Mouse (Mus musculus) central nervous system, embryonic 11.5 days (tissue): ENCODE data around the gene Olfr1128. TPM values are rescaled to one million over a fixed set of nuclear protein-coding genes. Genes with fewer than 3 reads are reported as not detected.

Experiments
- polyA plus RNA-seq: library from polyadenylated mRNA; depleted of rRNA; stranded (reverse); fragments of >200 nt; gene quantifications from 2 replicates; pipeline ENCODE4 v1.2.3, GENCODE M21; 2012; rRNA removed

Olfr1128 gene
- not detected in 2 replicates for polyA plus RNA-seq

DNA sequence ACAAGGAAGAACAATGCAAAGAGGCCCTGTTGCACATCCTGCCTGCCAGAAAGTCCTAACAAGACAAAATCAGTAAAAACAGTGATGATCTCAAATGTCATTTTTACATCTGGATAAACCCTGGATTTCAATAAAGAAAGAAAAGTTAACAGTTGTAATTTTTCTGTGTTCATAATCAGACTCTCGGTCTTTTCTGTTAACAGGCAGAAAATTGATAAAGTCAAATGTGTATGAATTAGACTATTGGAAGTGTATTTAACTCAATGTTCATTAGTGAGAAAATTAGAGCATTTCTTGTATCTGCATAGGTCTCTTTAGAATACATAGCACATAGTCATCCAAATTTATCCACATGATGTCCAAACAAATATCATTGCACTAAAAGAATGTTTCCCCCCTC, at the start of gene Olfr1128:
Olfr1128 (minus strand) TSS at position 101 of the 400 bp plus-strand sequence.

DNA sequence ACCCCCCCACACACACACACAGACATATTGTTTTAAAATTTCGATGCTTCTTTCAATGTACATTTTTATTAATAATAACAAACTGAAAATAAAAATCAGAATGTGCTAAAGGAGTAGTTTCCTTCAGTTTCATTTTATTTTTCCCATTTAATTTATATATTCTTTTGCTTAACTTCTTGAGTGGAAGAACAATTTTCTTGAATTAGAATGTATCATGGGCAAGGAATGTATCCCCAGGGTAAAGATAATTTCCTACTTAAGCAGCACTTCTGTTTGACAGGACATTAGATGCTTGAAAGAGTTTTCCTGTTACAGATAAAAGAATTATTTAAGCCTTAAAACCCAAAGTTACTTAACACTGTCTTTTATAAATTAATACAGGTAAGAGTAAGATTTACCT, 28.3 kb upstream of the Olfr1128 start, which contains the start of gene Olfr1129:
Olfr1129 (plus strand) TSS at position 301 of the 400 bp plus-strand sequence.

DNA sequence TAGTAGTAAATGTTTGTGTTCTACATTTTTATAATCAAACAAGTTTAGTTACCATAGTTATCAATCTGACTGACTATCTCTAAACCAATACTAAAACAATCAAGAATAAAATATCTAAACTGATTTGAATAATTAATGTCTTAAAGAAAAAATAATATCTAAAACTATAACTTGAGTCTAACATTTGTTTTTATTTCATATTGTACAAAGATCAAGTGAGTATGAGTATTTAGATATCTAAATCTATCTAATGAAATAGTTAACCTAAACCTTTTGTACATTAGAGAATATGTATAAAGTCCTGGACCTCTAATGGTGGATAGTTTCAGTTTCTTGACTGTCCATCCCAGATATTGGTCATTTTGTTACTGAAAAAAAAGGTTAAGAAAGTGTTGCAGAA, 13.8 kb downstream of the Olfr1128 start, which contains the start of gene Olfr153:
Olfr153 (plus strand) TSS at position 301 of the 400 bp plus-strand sequence.

DNA sequence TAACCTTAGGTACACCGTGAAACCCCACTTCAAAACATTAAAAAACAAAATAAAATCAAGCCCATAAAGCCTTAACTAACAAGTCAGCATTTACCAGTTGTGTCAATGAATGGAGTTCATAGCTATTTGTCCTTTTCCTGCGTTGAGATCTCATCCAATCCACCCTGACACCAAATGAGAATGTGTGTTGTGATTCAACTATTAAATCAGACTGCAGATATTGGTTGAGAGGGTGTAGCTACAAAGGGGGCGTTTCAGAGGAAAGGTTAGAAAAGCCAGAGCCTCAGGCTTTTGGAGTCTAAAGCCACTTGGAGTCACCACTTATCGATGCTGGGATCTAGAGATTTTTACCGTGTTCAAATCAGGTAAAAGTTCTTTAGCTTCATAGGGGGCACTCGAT, 39.1 kb downstream of the Olfr1128 start, which contains the start of gene Pramel6:
Pramel6 (plus strand) TSS at position 301 of the 400 bp plus-strand sequence.

DNA sequence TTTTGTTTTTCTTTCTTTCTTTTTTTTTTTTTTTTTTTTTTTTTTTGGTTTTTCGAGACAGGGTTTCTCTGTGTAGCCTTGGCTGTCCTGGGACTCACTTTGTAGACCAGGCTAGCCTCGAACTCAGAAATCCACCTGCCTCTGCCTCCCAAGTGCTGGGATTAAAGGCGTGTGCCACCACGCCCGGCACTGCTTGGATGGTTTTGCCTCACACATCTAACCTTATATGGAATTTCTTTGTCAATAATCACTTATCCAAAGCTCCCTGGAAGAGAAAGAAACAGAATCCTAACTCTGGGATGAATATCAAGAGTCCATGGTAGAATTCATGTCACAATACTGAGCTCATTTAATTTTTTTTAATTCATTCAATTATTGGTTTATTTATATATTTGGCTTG, 48.3 kb downstream of the Olfr1128 start, which contains the start of gene Pramel7:
Pramel7 (minus strand) TSS at position 101 of the 400 bp plus-strand sequence.

Other genes starting within 250 kb of the Olfr1128 start
- gene Olfr1118, start 238.0 kb downstream of the Olfr1128 start, polyA plus RNA-seq = not detected in 2 replicates
- gene Olfr1120, start 190.7 kb downstream of the Olfr1128 start, polyA plus RNA-seq = not detected in 2 replicates
- gene Olfr1121, start 175.6 kb downstream of the Olfr1128 start, polyA plus RNA-seq = not detected in 2 replicates
- gene Olfr1122, start 159.7 kb downstream of the Olfr1128 start, polyA plus RNA-seq = not detected in 2 replicates
- gene Olfr1123, start 128.9 kb downstream of the Olfr1128 start, polyA plus RNA-seq = not detected in 2 replicates
- gene Olfr1124, start 115.3 kb downstream of the Olfr1128 start, polyA plus RNA-seq = not detected in 2 replicates
- not detected in 2 replicates for gene Olfr1126, start 91.6 kb downstream of the Olfr1128 start, polyA plus RNA-seq
- gene Pramel7, start 48.4 kb downstream of the Olfr1128 start, polyA plus RNA-seq = not detected in 2 replicates
- gene Pramel6, start 39.0 kb downstream of the Olfr1128 start, polyA plus RNA-seq = not detected in 2 replicates
- gene Olfr153, start 13.7 kb downstream of the Olfr1128 start, polyA plus RNA-seq = not detected in 2 replicates
- not detected in 2 replicates for gene Olfr1129, start 28.4 kb upstream of the Olfr1128 start, polyA plus RNA-seq
- not detected in 2 replicates for gene Olfr1130, start 60.7 kb upstream of the Olfr1128 start, polyA plus RNA-seq
- not detected in 2 replicates for gene Olfr1131, start 81.6 kb upstream of the Olfr1128 start, polyA plus RNA-seq
- not detected in 2 replicates for gene Olfr1132, start 92.0 kb upstream of the Olfr1128 start, polyA plus RNA-seq
- gene Olfr1133, start 101.8 kb upstream of the Olfr1128 start, polyA plus RNA-seq = not detected in 2 replicates
- gene Olfr1134, start 112.9 kb upstream of the Olfr1128 start, polyA plus RNA-seq = not detected in 2 replicates
- gene Olfr1135, start 128.1 kb upstream of the Olfr1128 start, polyA plus RNA-seq = not detected in 2 replicates
- not detected in 2 replicates for gene Olfr1136, start 148.4 kb upstream of the Olfr1128 start, polyA plus RNA-seq
- gene Olfr1137, start 167.6 kb upstream of the Olfr1128 start, polyA plus RNA-seq = not detected in 2 replicates
- gene Olfr1138, start 194.4 kb upstream of the Olfr1128 start, polyA plus RNA-seq = not detected in 2 replicates
- not detected in 2 replicates for gene Olfr1140, start 198.2 kb upstream of the Olfr1128 start, polyA plus RNA-seq
- gene Olfr1141, start 208.4 kb upstream of the Olfr1128 start, polyA plus RNA-seq = not detected in 2 replicates
- not detected in 2 replicates for gene Olfr152, start 233.9 kb upstream of the Olfr1128 start, polyA plus RNA-seq